Mouse (Mus musculus) stomach, postnatal 0 days (tissue): ENCODE measurements at regions not wholly inside any gene's neighbourhood (a gene's known extent, or its start where the extent isn't known, plus 50 kb on each side); places are given as distances from the start of the nearest gene placed in this dataset.

Experiments
- CTCF ChIP-seq: IDR thresholded peaks from 2 replicates; pipeline ENCODE4 v1.5.1; 2016; ENCODE audit warnings: antibody characterized with exemption, low read depth, mild to moderate bottlenecking, moderate library complexity
- EP300 ChIP-seq: optimal IDR thresholded peaks from 2 replicates; pipeline ENCODE3; 2016; ENCODE audit warnings: antibody characterized with exemption

- TF ChIP-seq EP300 (no peak), CTCF (no peak)
Observed at GRCm38 (mm10) chr1:12286026-12286425, 872.1 kb downstream of the A830018L16Rik start.
